Mouse (Mus musculus): ENCODE measurements around the gene Atf6.

The Atf6 gene

GRCm38 (mm10) chr1:170665200-170665599 lies 202.4 kb downstream of the Atf6 start:
- DNase-seq (ENCODE audit: low read depth, low spot score): peak; percentile 38

DNA sequence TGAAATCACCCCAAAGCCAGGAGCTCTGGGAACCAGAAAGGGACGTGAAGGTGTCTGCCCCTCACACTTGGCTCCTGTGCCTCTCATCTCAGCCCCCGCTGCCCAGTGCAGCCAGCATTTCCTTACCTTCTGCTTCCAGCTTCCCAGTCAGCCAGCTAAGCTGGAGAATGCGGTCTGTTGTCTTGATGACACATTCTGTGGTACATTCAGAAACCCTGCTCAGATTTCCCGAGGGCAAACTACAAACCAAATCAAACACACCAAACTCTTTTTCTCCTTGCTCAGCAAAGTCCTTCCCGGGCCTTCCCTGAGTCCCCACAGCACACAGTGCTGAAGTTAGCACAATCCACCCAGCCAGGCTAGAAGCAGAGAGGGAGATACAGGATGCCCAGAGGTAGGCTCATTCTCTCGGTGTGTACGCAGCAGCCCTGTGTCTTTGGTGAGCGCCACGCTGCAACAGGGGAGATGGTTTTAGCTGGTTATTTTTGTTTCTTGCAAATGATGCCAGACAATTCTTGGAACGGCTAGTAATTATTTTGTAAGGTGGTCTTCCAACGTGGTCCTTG lies 202.9 kb downstream of the Atf6 start:
- peak; percentile 42 for DNase-seq (ENCODE audit: low read depth, low spot score)

GRCm38 (mm10) chr1:170659260-170659659 lies 208.3 kb downstream of the Atf6 start:
- no peak for DNase-seq (ENCODE audit: low read depth, low spot score)

- no peak for DNase-seq (ENCODE audit: low read depth, low spot score)
Observed at GRCm38 (mm10) chr1:170657643-170658314, 209.8 kb downstream of the Atf6 start.

GRCm38 (mm10) chr1:170657228-170657521 lies 210.4 kb downstream of the Atf6 start:
- DNase-seq (ENCODE audit: low read depth, low spot score): no peak

DNA sequence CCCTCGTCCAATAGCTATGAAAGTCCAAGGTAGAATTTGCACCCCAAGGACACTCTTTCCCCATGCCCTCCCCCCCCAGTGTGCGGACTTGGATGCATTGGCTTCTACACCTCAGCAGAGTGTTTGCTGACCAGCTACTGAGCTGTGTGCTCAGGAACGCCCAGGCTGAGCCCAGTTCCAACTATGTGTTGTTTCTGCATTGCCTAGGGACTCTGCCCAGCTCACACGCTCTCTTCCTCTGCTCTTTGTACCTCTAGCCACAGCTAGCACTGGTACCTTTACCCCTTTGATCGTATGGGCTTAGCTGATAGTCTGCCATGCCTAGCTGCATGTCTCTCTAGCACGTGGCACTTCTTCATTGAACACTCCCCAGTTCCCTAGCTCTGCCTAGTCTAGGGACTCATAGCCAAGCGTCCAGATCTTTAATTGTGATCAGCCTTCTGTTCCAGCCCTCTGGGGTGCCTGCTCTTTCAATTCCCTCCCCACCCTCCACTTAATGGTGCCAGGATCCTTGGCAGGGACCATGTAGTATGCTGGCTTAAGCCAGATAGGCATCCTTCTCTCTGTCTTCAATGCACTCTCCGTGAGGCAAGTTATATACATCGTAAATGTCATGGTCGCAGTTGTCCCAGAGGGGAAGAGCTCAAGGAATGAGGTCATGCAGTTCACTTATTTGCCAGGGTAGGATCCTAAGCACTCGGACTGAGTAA lies 210.9 kb downstream of the Atf6 start:
- DNase-seq (ENCODE audit: low read depth, low spot score): no peak

GRCm38 (mm10) chr1:170655280-170655917 lies 212.2 kb downstream of the Atf6 start:
- DNase-seq (ENCODE audit: low read depth, low spot score): peak; percentile 81
